Mouse (Mus musculus): ENCODE data around the gene Gli2.

Gli2 gene

GRCm38 (mm10) chr1:119053402-119053841 is at the start of gene Gli2:
TSS of gene Gli2 (minus strand) at chr1:119053619.
- DNase-seq (ENCODE audit: low spot score): peak; percentile 78

GRCm38 (mm10) chr1:119097921-119098521 is 44.6 kb upstream of the Gli2 start:
- no peak for DNase-seq (ENCODE audit: low spot score)

- peak; percentile 22 for DNase-seq (ENCODE audit: low spot score)
These were observed 40.3 kb upstream of the Gli2 start for GRCm38 (mm10) chr1:119093739-119094138.

GRCm38 (mm10) chr1:119089887-119090620 is 36.6 kb upstream of the Gli2 start:
- no peak for DNase-seq (ENCODE audit: low spot score)

- no peak for DNase-seq (ENCODE audit: low spot score)
These were observed 34.1 kb upstream of the Gli2 start for GRCm38 (mm10) chr1:119087539-119087938.

GRCm38 (mm10) chr1:119085771-119086170 is 32.4 kb upstream of the Gli2 start:
- no peak for DNase-seq (ENCODE audit: low spot score)

GRCm38 (mm10) chr1:119083468-119083921 is 30.1 kb upstream of the Gli2 start:
- no peak for DNase-seq (ENCODE audit: low spot score)

GRCm38 (mm10) chr1:119082231-119082991 is 29.0 kb upstream of the Gli2 start:
- no peak for DNase-seq (ENCODE audit: low spot score)

GRCm38 (mm10) chr1:119077933-119078332 is 24.5 kb upstream of the Gli2 start:
- no peak for DNase-seq (ENCODE audit: low spot score)

GRCm38 (mm10) chr1:119076333-119076732 is 22.9 kb upstream of the Gli2 start:
- DNase-seq (ENCODE audit: low spot score): no peak

- no peak for DNase-seq (ENCODE audit: low spot score)
These were observed 22.5 kb upstream of the Gli2 start for GRCm38 (mm10) chr1:119075916-119076315.

GRCm38 (mm10) chr1:119075500-119075899 is 22.1 kb upstream of the Gli2 start:
- no peak for DNase-seq (ENCODE audit: low spot score)

- DNase-seq (ENCODE audit: low spot score): no peak
These were observed 21.5 kb upstream of the Gli2 start for GRCm38 (mm10) chr1:119074910-119075309.

GRCm38 (mm10) chr1:119073876-119074275 is 20.5 kb upstream of the Gli2 start:
- DNase-seq (ENCODE audit: low spot score): no peak

GRCm38 (mm10) chr1:119064892-119065671 is 11.7 kb upstream of the Gli2 start:
- DNase-seq (ENCODE audit: low spot score): no peak

- DNase-seq (ENCODE audit: low spot score): no peak
These were observed 3.1 kb upstream of the Gli2 start for GRCm38 (mm10) chr1:119056491-119056890.

- no peak for DNase-seq (ENCODE audit: low spot score)
These were observed 2.4 kb upstream of the Gli2 start for GRCm38 (mm10) chr1:119055801-119056200.

- no peak for DNase-seq (ENCODE audit: low spot score)
These were observed 1.0 kb upstream of the Gli2 start for GRCm38 (mm10) chr1:119054468-119054867.

- DNase-seq (ENCODE audit: low spot score): no peak
These were observed 494 bp upstream of the Gli2 start for GRCm38 (mm10) chr1:119053872-119054354.

GRCm38 (mm10) chr1:119052631-119053177 is 715 bp downstream of the Gli2 start:
- DNase-seq (ENCODE audit: low spot score): no peak

- no peak for DNase-seq (ENCODE audit: low spot score)
These were observed 1.4 kb downstream of the Gli2 start for GRCm38 (mm10) chr1:119051938-119052551.

All from ovary, adult 18-20 months (tissue).